Mouse (Mus musculus) effector memory CD4-positive, alpha-beta T cell, adult 7 months (primary cell): Measurements from ENCODE around the gene Soat1. TPM values are rescaled to one million over a fixed set of nuclear protein-coding genes. Genes with fewer than 3 reads are reported as not detected.

ENCODE experiments used
- polyA plus RNA-seq: library from polyadenylated mRNA; unstranded; fragments of 100-300 nt; shearing (Covaris generic); gene quantifications from one replicate; pipeline ENCODE4 v1.2.1, GENCODE M21; 2017

Gene Soat1
- 31.1 TPM for polyA plus RNA-seq

DNA sequence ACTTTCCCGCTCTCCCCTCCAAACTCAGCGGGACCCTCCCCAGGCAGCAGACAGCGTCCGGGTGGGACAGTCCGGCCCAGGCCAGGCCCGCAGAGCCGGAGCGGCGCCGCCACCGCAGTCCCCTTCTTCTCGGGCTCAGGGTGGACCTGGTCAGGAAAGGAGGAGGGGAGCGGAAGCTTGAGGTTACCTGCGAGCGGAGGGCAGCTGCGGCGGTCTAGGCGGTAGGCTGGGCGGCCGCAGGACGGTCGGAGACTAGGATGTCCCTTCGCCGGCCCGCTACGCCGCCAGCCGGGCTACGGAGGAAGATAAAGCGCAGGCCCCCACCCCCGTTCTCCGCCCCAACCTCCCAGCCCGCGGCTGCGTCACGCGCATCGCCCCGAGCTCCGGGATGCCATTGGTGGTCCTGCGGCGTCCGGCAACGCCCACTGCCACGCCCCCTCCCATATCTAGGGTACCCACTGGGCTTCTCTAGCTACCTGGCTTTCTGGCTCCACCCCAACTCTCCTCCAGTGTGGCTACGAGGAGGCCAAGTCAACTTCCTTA is at the start of gene Soat1:
Soat1 (minus strand) TSS at position 371 of the 543 bp plus-strand sequence.

GRCm38 (mm10) chr1:156523842-156524241 is 49.7 kb upstream of the Soat1 start, which contains the start of gene Gm10031:
Gene Gm10031 (plus strand): TSS chr1:156524012.

DNA sequence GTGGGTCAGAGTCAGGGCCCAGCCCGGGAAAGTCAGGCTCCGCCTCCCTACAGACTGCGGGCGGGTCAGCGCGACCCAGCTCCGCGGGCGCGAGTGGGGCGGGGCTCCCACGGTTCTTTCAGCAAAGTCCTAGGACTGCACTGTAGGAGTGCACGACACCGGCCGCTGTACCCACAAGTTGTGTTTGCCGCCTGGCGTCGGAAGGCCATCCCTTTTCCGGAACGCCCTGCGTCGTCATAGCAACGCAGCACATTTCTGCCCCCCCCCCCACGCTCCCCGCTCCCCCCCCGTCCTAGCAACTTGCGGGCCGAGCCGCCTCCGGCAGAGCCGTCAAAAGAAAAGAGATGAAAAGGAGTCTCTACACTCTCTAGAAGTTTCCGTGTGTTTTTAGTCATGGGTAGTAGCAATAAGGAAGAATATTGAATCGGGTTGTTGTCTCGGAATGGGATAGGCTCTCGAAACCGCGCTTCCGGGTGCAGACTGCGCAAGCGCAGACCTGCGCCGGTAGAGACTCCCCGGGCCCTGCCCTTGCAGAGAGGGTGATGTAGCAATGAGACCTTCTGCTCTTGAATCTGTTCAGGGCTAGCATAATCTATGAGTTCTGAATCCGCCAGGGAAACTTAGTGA is 53.3 kb downstream of the Soat1 start, which contains the start of gene Axdnd1:
Axdnd1 (minus strand) TSS at position 489 of the 627 bp plus-strand sequence.

Other genes starting within 250 kb of the Soat1 start
- 0.44 TPM for gene Tdrd5, start 170.7 kb downstream of the Soat1 start, polyA plus RNA-seq
- gene Nphs2, start 163.6 kb downstream of the Soat1 start, polyA plus RNA-seq = not detected
- gene Gm2000, start 108.3 kb downstream of the Soat1 start, polyA plus RNA-seq = 1,319 TPM
- gene Axdnd1, start 53.2 kb downstream of the Soat1 start, polyA plus RNA-seq = 0.95 TPM
- gene Gm10031, start 49.7 kb upstream of the Soat1 start, polyA plus RNA-seq = 1.2 TPM
- gene Abl2, start 84.5 kb upstream of the Soat1 start, polyA plus RNA-seq = 6.9 TPM
- 29.5 TPM for gene Tor3a, start 200.0 kb upstream of the Soat1 start, polyA plus RNA-seq
- 15.1 TPM for gene Fam20b, start 244.8 kb upstream of the Soat1 start, polyA plus RNA-seq